Mouse (Mus musculus) olfactory bulb, adult 2 months (tissue): ENCODE results near the gene Pigb.

ENCODE experiments used
- CTCF ChIP-seq: fragments of 200-500 bp; IDR thresholded peaks from 2 replicates; pipeline ENCODE4 v1.5.1; 2012; ENCODE audit warnings: low read depth, mild to moderate bottlenecking, low read length, moderate library complexity; ENCODE audit not compliant: insufficient read depth
- POLR2A ChIP-seq: fragments of 200-500 bp; IDR thresholded peaks from 2 replicates; pipeline ENCODE4 v1.6.1; 2012; ENCODE audit warnings: mild to moderate bottlenecking, low read depth, low read length, moderate library complexity; ENCODE audit not compliant: insufficient read depth

DNA sequence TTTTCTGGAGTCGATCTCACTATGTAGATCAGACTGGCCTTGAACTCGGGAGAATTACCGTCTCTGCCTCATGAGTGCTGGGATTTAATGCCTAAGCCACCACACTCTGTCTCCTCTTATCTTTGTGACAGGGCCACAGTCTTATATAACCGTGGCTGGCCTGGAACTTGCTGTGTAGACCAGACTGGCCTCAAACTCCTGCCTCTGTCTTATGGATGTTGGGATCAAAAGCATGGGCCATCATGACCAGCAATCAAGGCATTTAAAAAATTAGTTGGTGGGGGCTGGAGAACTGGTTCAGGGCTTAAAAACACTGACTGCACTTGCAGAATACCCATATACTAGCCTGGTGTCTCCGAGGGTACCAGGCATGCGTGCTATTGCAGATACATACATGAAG lies at the start of gene Pigb:
- TF ChIP-seq CTCF (no peak), POLR2A (no peak)
